Mouse (Mus musculus) MEL (cell line): Measurements from ENCODE around the gene Gm9803. TPM values are rescaled to one million over a fixed set of nuclear protein-coding genes. Genes with fewer than 3 reads are reported as not detected.

Experiments used
- DNase-seq: peaks from one replicate; pipeline ENCODE4 v3.0.0; 2011; ENCODE audit warnings: low read depth, low spot score
- H3K27ac ChIP-seq: 2 replicates; pipeline ENCODE4 v1.5.1; 2012; ENCODE audit warnings: low read depth, mild to moderate bottlenecking, control low read depth, low read length, moderate library complexity; ENCODE audit not compliant: control insufficient read depth
- H3K27me3 ChIP-seq, 2 experiments: fragments of 150-350 bp in 1 of 2; sonication (generic) in 1 of 2; 2 replicates each; pipeline ENCODE4 v1.6.1; 2012; ENCODE audit warnings: low read length in 2 of 2, mild to moderate bottlenecking in 2 of 2, improper control_type of control experiment in 1 of 2, moderate library complexity in 1 of 2; ENCODE audit not compliant: insufficient read depth in 2 of 2, control insufficient read depth in 1 of 2
- H3K36me3 ChIP-seq, 2 experiments: 2 replicates each; pipeline ENCODE4 v1.6.1; 2012 to 2014; ENCODE audit warnings: low read length in 2 of 2, improper control_type of control experiment in 1 of 2, inconsistent platforms in 1 of 2, mild to moderate bottlenecking in 1 of 2; ENCODE audit not compliant: insufficient read depth in 2 of 2, control insufficient read depth in 1 of 2
- H3K4me1 ChIP-seq, 2 experiments: fragments of 150-350 bp in 1 of 2; sonication (generic) in 1 of 2; 2 replicates each; pipeline ENCODE4 v1.6.1; 2012; ENCODE audit warnings: low read length in 2 of 2, improper control_type of control experiment in 1 of 2, mild to moderate bottlenecking in 1 of 2; ENCODE audit not compliant: insufficient read depth in 2 of 2, control insufficient read depth in 1 of 2
- H3K4me3 ChIP-seq, 2 experiments: fragments of 150-350 bp in 1 of 2; sonication (generic) in 1 of 2; 2 replicates each; pipeline ENCODE4 v1.5.1; 2012; ENCODE audit warnings: low read depth in 2 of 2, low read length in 2 of 2, mild to moderate bottlenecking in 2 of 2, moderate library complexity in 2 of 2, control low read depth in 1 of 2, improper control_type of control experiment in 1 of 2; ENCODE audit not compliant: control insufficient read depth in 1 of 2, insufficient read depth in 1 of 2
- H3K79me2 ChIP-seq: 2 replicates; pipeline ENCODE4 v1.6.1; 2012; ENCODE audit warnings: mild to moderate bottlenecking, low read length, moderate library complexity; ENCODE audit not compliant: control insufficient read depth, poor library complexity, insufficient read depth
- H3K9ac ChIP-seq: 2 replicates; pipeline ENCODE4 v1.6.1; 2012; ENCODE audit warnings: low read depth, mild to moderate bottlenecking, control low read depth, low read length, moderate library complexity; ENCODE audit not compliant: control insufficient read depth, poor library complexity, severe bottlenecking
- H3K9me3 ChIP-seq: fragments of 150-350 bp; sonication (generic); replicated peaks from 2 replicates; pipeline ENCODE4 v1.6.1; 2012; ENCODE audit warnings: mild to moderate bottlenecking, low read length, improper control_type of control experiment, moderate library complexity; ENCODE audit not compliant: insufficient read depth
- BHLHE40 ChIP-seq: IDR thresholded peaks from 2 replicates; pipeline ENCODE4 v1.6.1; 2012; ENCODE audit warnings: low read depth, mild to moderate bottlenecking, inconsistent platforms, low read length, improper control_type of control experiment, borderline replicate concordance
- CHD1 ChIP-seq: IDR thresholded peaks from 2 replicates; pipeline ENCODE4 v1.6.1; 2012; ENCODE audit warnings: low read depth, mild to moderate bottlenecking, inconsistent platforms, low read length, improper control_type of control experiment
- CTCF ChIP-seq, 3 experiments: IDR thresholded peaks in 2 of 3; conservative IDR thresholded peaks in 1 of 3; 2 replicates each; pipeline ENCODE4 v1.5.1; 2011 to 2012; ENCODE audit warnings: low read length in 3 of 3, low read depth in 2 of 3, mild to moderate bottlenecking in 2 of 3, improper control_type of control experiment in 1 of 3, inconsistent platforms in 1 of 3, mixed read lengths in 1 of 3, moderate library complexity in 1 of 3; ENCODE audit not compliant: control insufficient read depth in 1 of 3, insufficient read depth in 1 of 3, poor library complexity in 1 of 3, severe bottlenecking in 1 of 3
- E2F4 ChIP-seq: IDR thresholded peaks from 2 replicates; pipeline ENCODE4 v1.6.1; 2011; ENCODE audit warnings: low read depth, low read length, improper control_type of control experiment, borderline replicate concordance
- ETS1 ChIP-seq: IDR thresholded peaks from 2 replicates; pipeline ENCODE4 v1.6.1; 2012; ENCODE audit warnings: low read depth, mild to moderate bottlenecking, inconsistent platforms, low read length, improper control_type of control experiment, moderate library complexity
- KAT2A ChIP-seq: conservative IDR thresholded peaks from 2 replicates; pipeline ENCODE4 v1.6.1; 2012; ENCODE audit warnings: low read depth, low read length, improper control_type of control experiment, inconsistent platforms
- MAX ChIP-seq: IDR thresholded peaks from 2 replicates; pipeline ENCODE4 v1.6.1; 2011; ENCODE audit warnings: low read length, improper control_type of control experiment
- MAZ ChIP-seq: IDR thresholded peaks from 2 replicates; pipeline ENCODE4 v1.6.1; 2012; ENCODE audit warnings: low read depth, mild to moderate bottlenecking, inconsistent platforms, low read length, improper control_type of control experiment
- MXI1 ChIP-seq: IDR thresholded peaks from 2 replicates; pipeline ENCODE4 v1.6.1; 2011; ENCODE audit warnings: mild to moderate bottlenecking, low read depth, low read length, improper control_type of control experiment
- MYB ChIP-seq: IDR thresholded peaks from 2 replicates; pipeline ENCODE4 v1.6.1; 2011; ENCODE audit warnings: mild to moderate bottlenecking, low read depth, low read length, improper control_type of control experiment
- MYC ChIP-seq: IDR thresholded peaks from 2 replicates; pipeline ENCODE4 v1.6.1; 2011; ENCODE audit warnings: low read depth, mild to moderate bottlenecking, low read length, improper control_type of control experiment, moderate library complexity
- NELFE ChIP-seq: IDR thresholded peaks from 2 replicates; pipeline ENCODE4 v1.6.1; 2011; ENCODE audit warnings: low read depth, low read length, improper control_type of control experiment
- NRF1 ChIP-seq: IDR thresholded peaks from 2 replicates; pipeline ENCODE4 v1.6.1; 2014; ENCODE audit warnings: low read depth, mild to moderate bottlenecking, inconsistent platforms, low read length, improper control_type of control experiment, moderate library complexity; ENCODE audit not compliant: poor library complexity, insufficient read depth, severe bottlenecking
- POLR2A ChIP-seq, 2 experiments: IDR thresholded peaks; 2 replicates each; pipeline ENCODE4 v1.6.1; 2011 to 2012; ENCODE audit warnings: low read length in 2 of 2, mild to moderate bottlenecking in 2 of 2, control low read depth in 1 of 2, improper control_type of control experiment in 1 of 2, low read depth in 1 of 2, moderate library complexity in 1 of 2; ENCODE audit not compliant: control insufficient read depth in 1 of 2, insufficient read depth in 1 of 2, poor library complexity in 1 of 2
- POLR2AphosphoS2 ChIP-seq: IDR thresholded peaks from 2 replicates; pipeline ENCODE4 v1.6.1; 2011; ENCODE audit warnings: low read length, improper control_type of control experiment
- RAD21 ChIP-seq: IDR thresholded peaks from 2 replicates; pipeline ENCODE4 v1.6.1; 2011; ENCODE audit warnings: mild to moderate bottlenecking, low read depth, low read length, improper control_type of control experiment
- SIN3A ChIP-seq: IDR thresholded peaks from 2 replicates; pipeline ENCODE4 v1.6.1; 2012; ENCODE audit warnings: low read length, improper control_type of control experiment, inconsistent platforms
- SMC3 ChIP-seq: IDR thresholded peaks from 2 replicates; pipeline ENCODE4 v1.6.1; 2011; ENCODE audit warnings: low read depth, low read length, improper control_type of control experiment
- TBP ChIP-seq: IDR thresholded peaks from 2 replicates; pipeline ENCODE4 v1.8.0; 2011; ENCODE audit warnings: low read depth, low read length, improper control_type of control experiment
- TCF12 ChIP-seq: IDR thresholded peaks from 2 replicates; pipeline ENCODE4 v1.6.1; 2014; ENCODE audit warnings: low read depth, mild to moderate bottlenecking, inconsistent platforms, low read length, improper control_type of control experiment, moderate library complexity
- USF1 ChIP-seq: IDR thresholded peaks from 2 replicates; pipeline ENCODE4 v1.6.1; 2014; ENCODE audit warnings: low read depth, mild to moderate bottlenecking, inconsistent platforms, low read length, improper control_type of control experiment, moderate library complexity
- USF2 ChIP-seq, 2 experiments: IDR thresholded peaks; 2 replicates each; pipeline ENCODE4 v1.6.1; 2011 to 2012; ENCODE audit warnings: improper control_type of control experiment in 2 of 2, low read length in 2 of 2, borderline replicate concordance in 1 of 2, inconsistent platforms in 1 of 2, low read depth in 1 of 2, mild to moderate bottlenecking in 1 of 2; ENCODE audit not compliant: insufficient read depth in 1 of 2
- ZC3H11A ChIP-seq: IDR thresholded peaks from 2 replicates; pipeline ENCODE4 v1.6.1; 2012; ENCODE audit warnings: low read depth, mild to moderate bottlenecking, inconsistent platforms, low read length, improper control_type of control experiment
- ZKSCAN1 ChIP-seq: IDR thresholded peaks from 2 replicates; pipeline ENCODE4 v1.6.1; 2012; ENCODE audit warnings: low read depth, mild to moderate bottlenecking, inconsistent platforms, low read length, improper control_type of control experiment, moderate library complexity
- ZMIZ1 ChIP-seq: IDR thresholded peaks from 2 replicates; pipeline ENCODE4 v1.6.1; 2012; ENCODE audit warnings: low read depth, mild to moderate bottlenecking, inconsistent platforms, low read length, improper control_type of control experiment, moderate library complexity
- ZNF384 ChIP-seq: IDR thresholded peaks from 2 replicates; pipeline ENCODE4 v1.6.1; 2012; ENCODE audit warnings: low read depth, mild to moderate bottlenecking, inconsistent platforms, low read length, improper control_type of control experiment
- polyA plus RNA-seq, 2 experiments: library from polyadenylated mRNA; stranded (reverse) in 1 of 2; unstranded in 1 of 2; fragments of >175 nt in 1 of 2; fragments of >200 nt in 1 of 2; gene quantifications; 2 replicates each; pipeline versions ENCODE4 v1.2.1 to v1.2.4; 2012; ENCODE audit warnings: low replicate concordance in 2 of 2, low read depth in 1 of 2; ENCODE audit not compliant: insufficient read length in 2 of 2, insufficient read depth in 1 of 2, missing spikeins in 1 of 2
- total RNA-seq: library from RNA; depleted of rRNA; stranded (reverse); fragments of 300-350 nt; gene quantifications from 2 replicates; pipeline ENCODE4 v1.2.3, GENCODE M21; 2012

Gene Gm9803
- total and polyA plus RNA-seq, 3 experiments = 18.7 to 137 TPM; not detected in 1

GRCm38 (mm10) chr10:43477865-43478681 lies 45.8 kb upstream of the Gm9803 start:
- H3K27ac ChIP-seq = peak overlapping the region; percentile 85
- H3K27me3 ChIP-seq = no peaks in the 10 kb centered on the region
- TF ChIP-seq MXI1 = peak; percentile 91
- TF ChIP-seq MAZ = 0 out of 2 replicates have a peak, but pooled peaks have one; percentile 22
- TF ChIP-seq USF1 = peak; percentile 89
- TF ChIP-seq CHD1 = peak; percentile 97
- no peak for TF ChIP-seq ZC3H11A
- peak; percentile 79 for TF ChIP-seq MAX
- TF ChIP-seq USF2 (IDR thresholded peaks at IDR 0.05; ENCODE audit: borderline replicate concordance in 1 of 2, insufficient read depth in 1 of 2, low read depth in 1 of 2, low read length in 2 of 2) = 0 out of 4 replicates have a peak, but pooled peaks of 1 of the 2 experiments have one; percentile 18
- 0 out of 2 replicates have a peak, but pooled peaks have one; percentile 68 for TF ChIP-seq E2F4
- TF ChIP-seq CTCF (IDR thresholded peaks at IDR 0.05 in 2 of 3, conservative IDR thresholded peaks at IDR 0.05 in 1 of 3; ENCODE audit: control insufficient read depth in 1 of 3, insufficient read depth in 1 of 3, low read depth in 2 of 3, low read length in 3 of 3, poor library complexity in 1 of 3, severe bottlenecking in 1 of 3) = no peak
- TF ChIP-seq POLR2A (IDR thresholded peaks at IDR 0.05; ENCODE audit: control insufficient read depth in 1 of 2, insufficient read depth in 1 of 2, low read depth in 1 of 2, low read length in 2 of 2, poor library complexity in 1 of 2) = peak in 1 of 2 experiments; percentile 70; a peak in 2 of 4 replicates
- peak; percentile 61 for TF ChIP-seq NELFE
- TF ChIP-seq ZNF384 = peak; percentile 83
- TF ChIP-seq SIN3A = peak; percentile 90
- TF ChIP-seq BHLHE40 = no peak
- no peak for TF ChIP-seq NRF1
- TF ChIP-seq MYB = no peak
- peak; percentile 46; the same call in 1 of the 2 replicates for TF ChIP-seq POLR2AphosphoS2
- peak; percentile 52; the same call in 1 of the 2 replicates for TF ChIP-seq TBP
- TF ChIP-seq MYC = peak; percentile 96
- 0 out of 2 replicates have a peak, but pooled peaks have one; percentile 7 for TF ChIP-seq ZKSCAN1
- TF ChIP-seq RAD21 = no peak; the same call in 1 of the 2 replicates
- no peak for TF ChIP-seq ZMIZ1
- TF ChIP-seq TCF12 = no peak
- peak; percentile 76; the same call in 1 of the 2 replicates for TF ChIP-seq ETS1
- no peak for TF ChIP-seq KAT2A
- TF ChIP-seq SMC3 = 0 out of 2 replicates have a peak, but pooled peaks have one; percentile 2
- H3K9ac ChIP-seq = peak overlapping the region; percentile 86
- peaks cover 44% of the 10 kb centered on the region for H3K79me2 ChIP-seq
- H3K9me3 ChIP-seq = no peaks in the 10 kb centered on the region
- H3K4me1 ChIP-seq = peaks cover 5 to 24% of the 10 kb centered on the region in 2 experiments
- DNase-seq = peak; percentile 84
- H3K4me3 ChIP-seq = peak overlapping the region; percentile 87 to 97
- peaks cover 0 to 20% of the 10 kb centered on the region in 2 experiments; a peak in 2 of 4 replicates for H3K36me3 ChIP-seq
